Mouse (Mus musculus): ENCODE measurements around the gene Ap5z1. TPM values are rescaled to one million over a fixed set of nuclear protein-coding genes. Genes with fewer than 3 reads are reported as not detected.

Gene Ap5z1
- 60.3 and 85.7 TPM in 2 replicates for polyA plus RNA-seq (2012; ENCODE audit: low replicate concordance)

GRCm38 (mm10) chr5:142463461-142464454 lies at the start of gene Ap5z1:
TSS of gene Ap5z1 (plus strand) at chr5:142463944.

Other genes with a start within 250 kb of the Ap5z1 start
- gene Foxk1, start 62.4 kb upstream of the Ap5z1 start, polyA plus RNA-seq (2012; ENCODE audit: low replicate concordance), result 81.6 and 99.2 TPM in 2 replicates
- gene Papolb, start 66.1 kb downstream of the Ap5z1 start, polyA plus RNA-seq (2012; ENCODE audit: low replicate concordance), result not detected in 2 replicates
- 0.42 and 0.48 TPM in 2 replicates for gene Radil, start 87.2 kb downstream of the Ap5z1 start, polyA plus RNA-seq (2012; ENCODE audit: low replicate concordance)
- not detected in 2 replicates for gene Mmd2, start 144.9 kb downstream of the Ap5z1 start, polyA plus RNA-seq (2012; ENCODE audit: low replicate concordance)
- 20.1 and 23.6 TPM in 2 replicates for gene Wipi2, start 163.8 kb downstream of the Ap5z1 start, polyA plus RNA-seq (2012; ENCODE audit: low replicate concordance)
- 7.0 and 13.6 TPM in 2 replicates for gene Slc29a4, start 228.6 kb downstream of the Ap5z1 start, polyA plus RNA-seq (2012; ENCODE audit: low replicate concordance)

Measured in hematopoietic multipotent progenitor cell, adult 10-12 weeks (in vitro differentiated cells).